Mouse (Mus musculus) adipocyte (in vitro differentiated cells): ENCODE measurements at regions not wholly inside any gene's neighbourhood (a gene's known extent, or its start where the extent isn't known, plus 50 kb on each side); places are given as distances from the start of the nearest gene placed in this dataset.

Experiments used
- DNase-seq: peaks from one replicate; pipeline ENCODE4 v3.0.0-alpha.2; 2016; ENCODE audit warnings: low spot score

GRCm38 (mm10) chr8:44838431-44838830 lies 96.8 kb upstream of the Fat1 start:
- no peak for DNase-seq

GRCm38 (mm10) chr8:44839504-44840209 lies 95.6 kb upstream of the Fat1 start:
- peak; percentile 6 for DNase-seq

DNA sequence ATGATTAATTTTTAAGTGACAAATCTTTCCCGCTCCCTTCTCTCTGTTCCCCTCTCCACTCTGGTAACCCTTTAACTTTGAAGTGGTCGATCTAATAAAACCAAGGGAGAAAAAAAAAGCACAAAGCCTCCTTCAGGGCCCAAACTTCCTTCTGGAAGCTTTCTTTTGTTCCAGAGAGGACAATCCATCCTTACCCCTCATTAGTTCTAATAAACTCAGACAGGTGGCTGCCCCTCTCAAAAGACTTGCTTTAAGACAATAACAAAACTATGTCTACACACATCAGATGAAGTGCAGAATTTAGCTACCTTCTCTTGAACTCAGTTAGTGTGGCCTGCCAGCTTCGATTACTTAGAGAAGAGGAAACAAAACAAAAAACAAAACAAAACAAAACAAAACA lies 94.6 kb upstream of the Fat1 start:
- no peak for DNase-seq

GRCm38 (mm10) chr8:44844362-44844761 lies 90.9 kb upstream of the Fat1 start:
- DNase-seq = no peak

- no peak for DNase-seq
These were observed 83.0 kb upstream of the Fat1 start for GRCm38 (mm10) chr8:44852223-44852622.

GRCm38 (mm10) chr8:44855115-44855514 lies 80.1 kb upstream of the Fat1 start:
- no peak for DNase-seq

GRCm38 (mm10) chr8:44867202-44867601 lies 68.0 kb upstream of the Fat1 start:
- DNase-seq = no peak

DNA sequence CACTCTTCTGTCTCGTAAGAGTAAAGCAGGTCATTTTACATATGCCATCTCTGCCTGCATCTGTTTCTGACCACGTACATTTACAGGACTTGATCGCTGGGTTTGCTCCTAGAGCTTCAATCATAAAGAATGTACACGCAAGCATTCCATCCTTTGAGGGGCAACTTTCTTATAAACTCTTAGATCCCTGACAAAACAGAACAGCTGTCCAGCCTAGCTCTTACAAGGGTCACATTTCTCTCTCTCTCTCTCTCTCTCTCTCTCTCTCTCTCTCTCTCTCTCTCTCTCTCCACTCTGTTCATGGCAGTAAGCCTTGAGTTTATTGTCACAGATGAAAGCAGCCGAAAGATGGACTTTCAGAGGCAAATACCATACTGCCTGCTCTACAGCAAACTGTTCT lies 67.6 kb upstream of the Fat1 start:
- no peak for DNase-seq

GRCm38 (mm10) chr8:44877066-44877465 lies 58.2 kb upstream of the Fat1 start:
- DNase-seq = no peak

DNA sequence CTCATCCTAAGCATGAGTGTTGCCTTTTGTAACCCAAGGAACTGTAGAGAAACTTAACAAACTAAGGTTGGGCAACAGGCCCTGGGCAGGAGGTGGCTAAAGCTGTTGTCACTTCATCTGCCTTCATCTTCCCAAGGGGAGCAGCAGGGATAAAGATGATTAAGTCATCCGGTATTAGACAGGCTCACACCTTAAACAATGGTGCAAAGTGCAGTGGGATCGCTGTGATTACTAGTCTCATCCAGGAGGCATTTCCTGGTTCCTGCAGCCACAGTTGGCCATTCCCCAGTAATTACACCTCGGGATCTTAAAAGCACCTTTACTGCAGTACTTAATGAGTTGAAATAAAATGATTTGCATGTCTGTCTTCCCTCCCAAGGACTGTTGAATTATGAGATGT lies 57.0 kb upstream of the Fat1 start:
- DNase-seq = no peak

DNA sequence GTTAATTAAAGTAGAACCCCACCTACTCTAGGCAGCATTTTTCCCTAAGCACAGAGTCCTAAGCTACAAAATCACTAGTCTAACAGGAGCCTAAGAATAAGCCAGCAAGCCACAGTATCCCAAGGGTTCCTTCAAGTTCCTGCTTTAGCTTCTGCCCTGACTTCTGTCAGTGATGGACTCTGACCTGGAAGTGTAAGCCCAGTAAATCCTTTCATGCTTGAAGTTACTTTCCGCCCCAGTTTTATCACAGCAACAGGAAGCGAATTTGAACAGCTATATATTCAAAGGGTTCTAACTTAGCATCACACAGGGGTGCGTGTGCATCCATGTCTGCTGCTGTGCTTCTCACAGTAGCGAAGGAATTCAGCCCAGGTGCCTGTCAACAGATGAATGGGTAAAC lies 56.1 kb upstream of the Fat1 start:
- DNase-seq = no peak

DNA sequence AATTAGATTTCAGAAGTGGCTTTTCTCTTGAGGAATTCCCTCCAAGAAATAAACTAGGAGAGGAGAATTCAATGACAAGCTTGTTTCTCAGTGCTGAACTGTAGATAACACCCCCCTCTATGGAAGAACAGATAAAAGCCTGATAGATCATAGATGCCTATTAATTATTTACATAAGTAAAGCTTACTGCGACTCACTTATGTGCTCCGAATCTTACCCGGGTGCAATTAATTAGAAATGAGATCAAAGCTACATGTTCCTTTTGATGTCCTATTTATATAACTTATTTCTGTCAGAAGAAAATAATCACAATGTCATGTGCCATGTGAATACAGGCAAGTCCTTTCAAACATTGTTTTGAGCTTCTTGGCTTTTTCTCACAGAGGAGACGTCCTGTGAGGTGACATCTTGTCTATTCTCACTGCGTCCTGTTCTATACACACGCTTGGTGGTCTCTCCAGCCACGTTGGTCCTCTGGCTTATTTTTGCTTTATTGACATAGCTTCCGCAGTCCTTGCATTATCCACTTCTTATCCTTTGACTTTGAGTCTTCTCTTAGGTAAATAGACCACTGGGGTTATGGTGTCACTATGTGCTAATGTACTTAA lies 50.7 kb upstream of the Fat1 start:
- DNase-seq = no peak
